Mouse (Mus musculus) hindbrain, embryonic 14.5 days (tissue): ENCODE data around the gene Ccdc152. TPM values are rescaled to one million over a fixed set of nuclear protein-coding genes. Genes with fewer than 3 reads are reported as not detected.

ENCODE experiments used
- ATAC-seq: fragments of 200-750 bp; cut with Nextera tagmentation; 2 replicates; pipeline ENCODE4 v1.8.0; 2017; ENCODE audit warnings: moderate number of reproducible peaks, mild to moderate bottlenecking, moderate TSS enrichment, moderate library complexity; ENCODE audit not compliant: low FRiP score
- DNase-seq: peaks from one replicate; pipeline ENCODE4 v3.0.0-alpha.2; 2015; ENCODE audit warnings: low spot score
- H3K27ac ChIP-seq: fragments of 300-500 bp; sonication (generic); 2 replicates; pipeline ENCODE4 v1.5.1; 2014; ENCODE audit warnings: mild to moderate bottlenecking, moderate library complexity
- H3K27me3 ChIP-seq: fragments of 300-500 bp; sonication (generic); 2 replicates; pipeline ENCODE4 v1.6.1; 2014; ENCODE audit warnings: mild to moderate bottlenecking, low read length, mixed read lengths; ENCODE audit not compliant: control insufficient read depth, insufficient read depth
- H3K36me3 ChIP-seq: fragments of 300-500 bp; sonication (generic); replicated peaks from 2 replicates; pipeline ENCODE4 v1.6.1; 2014; ENCODE audit not compliant: control insufficient read depth, insufficient read depth
- H3K4me1 ChIP-seq: fragments of 300-500 bp; sonication (generic); replicated peaks from 2 replicates; pipeline ENCODE4 v1.6.1; 2014; ENCODE audit warnings: antibody characterized with exemption, low read length, mixed read lengths; ENCODE audit not compliant: control insufficient read depth, insufficient read depth
- H3K4me2 ChIP-seq: fragments of 300-500 bp; sonication (generic); replicated peaks from 2 replicates; pipeline ENCODE4 v1.6.1; 2014; ENCODE audit warnings: mild to moderate bottlenecking, moderate library complexity
- H3K4me3 ChIP-seq: fragments of 300-500 bp; sonication (generic); replicated peaks from 2 replicates; pipeline ENCODE4 v1.5.1; 2014; ENCODE audit warnings: mild to moderate bottlenecking, low read length
- H3K9ac ChIP-seq: fragments of 300-500 bp; sonication (generic); 2 replicates; pipeline ENCODE4 v1.6.1; 2014
- H3K9me3 ChIP-seq: fragments of 300-500 bp; sonication (generic); 2 replicates; pipeline ENCODE4 v1.6.1; 2016; ENCODE audit warnings: low read length; ENCODE audit not compliant: control insufficient read depth
- WGBS: fragments of 180-500 bp; shearing (Covaris S2); extraction: QIAGEN DNeasy Blood & Tissue Kit; methylation state at CpG from one replicate; pipeline ENCODE4 v1.1.7; 2014; 5-methylcytosine and 5-hydroxymethylcytosine counted together
- polyA plus RNA-seq: library from polyadenylated mRNA; unstranded; fragments of >200 nt; fragmentation: Nextera tagmentation; extraction: Ambion mirVana; gene quantifications from 2 replicates; pipeline ENCODE4 v1.2.1, GENCODE M21; 2014

Ccdc152 gene
- polyA plus RNA-seq, 1 experiment from 2014 or later, result 0.58 TPM

DNA sequence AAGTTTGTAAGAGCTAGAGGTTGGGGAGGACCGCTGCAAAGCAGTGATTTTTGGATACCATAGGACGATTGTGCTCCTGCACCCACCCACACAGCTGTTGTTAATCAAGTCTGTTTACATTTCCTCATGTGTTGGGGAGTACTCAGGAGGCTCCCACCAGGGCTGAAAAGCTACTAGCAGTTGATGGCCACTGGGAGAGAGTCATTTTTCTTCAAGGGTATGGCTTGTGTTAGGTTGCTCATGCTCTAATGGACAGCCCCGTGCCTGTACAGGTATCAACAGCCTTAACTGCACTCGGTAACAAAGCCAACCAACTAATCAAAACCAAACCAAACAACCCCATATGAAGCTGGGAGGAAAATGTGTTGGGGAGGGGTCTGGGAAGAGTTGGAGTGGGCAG, 33.8 kb downstream of the Ccdc152 start:
- Histone ChIP-seq H3K27me3 (no peaks in the 10 kb centered on the region), H3K36me3 (no peaks in the 10 kb centered on the region), H3K4me3 (no peak overlapping the region), H3K9me3 (no peaks in the 10 kb centered on the region), H3K4me2 (no peak overlapping the region), H3K9ac (no peak overlapping the region), H3K4me1 (0 out of 2 replicates have a peak, but pooled peaks cover 8% of the 10 kb centered on the region), H3K27ac (no peak overlapping the region)
- 79% methylated on average over 4 of the region's 4 CpGs for WGBS
- no peak for DNase-seq
- ATAC-seq, result no peak

DNA sequence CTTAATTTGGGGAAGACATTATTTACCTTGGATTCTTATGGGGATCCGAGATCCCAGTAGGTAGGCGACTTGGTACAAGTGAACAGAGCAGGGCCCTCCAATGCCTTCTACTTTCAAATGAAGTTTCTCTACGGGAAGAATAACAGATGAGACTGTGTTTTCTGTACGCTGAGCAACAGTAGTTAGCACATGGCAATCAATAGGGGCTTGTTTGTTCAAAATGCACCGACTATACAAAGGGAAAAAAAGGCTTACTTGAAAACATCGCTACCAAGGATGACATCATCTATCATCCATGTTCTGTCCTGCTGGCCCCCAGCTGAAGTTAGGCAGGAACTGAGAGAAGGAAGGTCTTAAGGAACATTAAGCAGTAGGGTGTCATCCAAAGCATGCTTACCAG, 35.1 kb downstream of the Ccdc152 start, which contains the start of gene Selenop:
Gene Selenop, plus strand, starts transcription at position 301 of the 400 bp plus-strand sequence.
- Histone ChIP-seq H3K27me3 (no peaks in the 10 kb centered on the region), H3K4me1 (0 out of 2 replicates have a peak, but pooled peaks cover 8% of the 10 kb centered on the region), H3K36me3 (no peaks in the 10 kb centered on the region), H3K9ac (no peak within 1 kb of the TSS), H3K9me3 (no peaks in the 10 kb centered on the region), H3K27ac (no peak within 1 kb of the TSS), H3K4me3 (no peak within 1 kb of the TSS), H3K4me2 (no peak within 1 kb of the TSS)
- ATAC-seq (no peak), DNase-seq (no peak)
- 76% methylated on average over 6 of the region's 6 CpGs for WGBS

DNA sequence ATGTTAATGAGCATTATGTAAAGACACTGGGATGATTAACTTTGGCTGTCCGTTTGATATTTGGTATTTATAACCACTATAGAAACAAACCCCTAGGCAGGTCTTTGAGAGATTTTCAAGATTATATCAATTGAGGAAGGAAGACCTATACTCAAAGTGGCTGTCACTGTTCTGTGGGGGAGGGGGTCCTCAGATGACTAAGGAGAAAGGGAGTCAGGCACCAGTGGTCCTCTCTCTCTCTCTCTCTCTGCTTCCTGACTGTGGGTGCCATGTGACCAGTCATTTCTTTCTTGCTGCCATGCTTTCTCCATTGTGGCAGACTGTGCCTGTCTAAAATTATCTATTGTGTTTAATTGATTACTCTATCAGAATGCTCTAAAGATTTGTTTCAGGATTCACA, 38.5 kb downstream of the Ccdc152 start:
- no peak overlapping the region for H3K4me2 ChIP-seq
- no peaks in the 10 kb centered on the region for H3K4me1 ChIP-seq
- no peak overlapping the region for H3K4me3 ChIP-seq
- 97% methylated on average over 1 of the region's 1 CpGs for WGBS
- H3K27ac ChIP-seq, result no peak overlapping the region
- no peak overlapping the region for H3K9ac ChIP-seq
- no peaks in the 10 kb centered on the region for H3K9me3 ChIP-seq
- DNase-seq (no peak), ATAC-seq (no peak)
- no peaks in the 10 kb centered on the region for H3K27me3 ChIP-seq
- no peaks in the 10 kb centered on the region for H3K36me3 ChIP-seq

DNA sequence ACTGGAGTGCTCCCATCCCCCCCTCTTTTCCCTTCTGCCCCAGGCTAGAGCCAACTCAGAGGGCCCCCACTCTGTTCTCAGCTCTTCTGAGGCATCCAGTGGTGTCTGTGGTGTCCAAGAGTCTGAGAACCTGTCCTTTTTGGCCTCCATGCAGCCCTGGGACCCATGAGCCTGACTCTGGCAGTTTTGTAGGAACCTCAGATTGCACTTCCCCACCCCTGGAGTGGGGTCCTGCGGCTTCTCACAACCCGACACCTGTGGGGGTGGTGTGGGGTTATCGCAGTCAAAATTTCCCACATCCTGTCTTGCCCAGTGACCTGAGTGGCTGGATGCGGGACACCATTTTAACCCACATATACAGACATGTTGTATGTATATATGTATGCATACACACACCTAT, 39.0 kb downstream of the Ccdc152 start:
- no peaks in the 10 kb centered on the region for H3K27me3 ChIP-seq
- no peak overlapping the region for H3K9ac ChIP-seq
- no peak overlapping the region for H3K4me2 ChIP-seq
- H3K27ac ChIP-seq, result no peak overlapping the region
- WGBS, result 96% methylated on average over 4 of the region's 4 CpGs
- H3K4me3 ChIP-seq, result no peak overlapping the region
- ATAC-seq (no peak), DNase-seq (no peak)
- H3K9me3 ChIP-seq, result no peaks in the 10 kb centered on the region
- H3K4me1 ChIP-seq, result no peaks in the 10 kb centered on the region
- H3K36me3 ChIP-seq, result no peaks in the 10 kb centered on the region

DNA sequence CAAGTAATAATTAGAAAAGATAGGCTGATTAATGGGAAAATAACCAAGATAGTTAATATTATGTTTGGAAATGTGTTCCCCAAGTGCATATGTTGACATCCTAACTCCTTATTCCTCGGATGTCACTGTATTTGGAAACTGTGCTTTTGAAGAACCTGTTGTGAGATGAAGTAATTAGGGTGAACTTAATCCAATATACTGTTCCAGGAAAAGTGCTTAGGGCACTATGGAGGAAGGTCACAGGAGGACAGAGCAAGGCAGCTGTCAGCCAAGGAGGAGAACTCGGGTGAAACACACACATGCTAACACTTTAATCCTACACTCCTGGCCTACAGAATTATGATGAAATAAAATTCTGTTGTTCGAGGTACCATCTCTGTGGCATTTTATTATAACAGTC, 40.4 kb downstream of the Ccdc152 start:
- no peak for DNase-seq
- Histone ChIP-seq H3K27me3 (no peaks in the 10 kb centered on the region), H3K27ac (no peak overlapping the region), H3K4me1 (no peaks in the 10 kb centered on the region), H3K9me3 (no peaks in the 10 kb centered on the region), H3K9ac (no peak overlapping the region), H3K4me3 (no peak overlapping the region), H3K4me2 (no peak overlapping the region), H3K36me3 (no peaks in the 10 kb centered on the region)
- no peak for ATAC-seq
- WGBS, result 86% methylated on average over 3 of the region's 3 CpGs

DNA sequence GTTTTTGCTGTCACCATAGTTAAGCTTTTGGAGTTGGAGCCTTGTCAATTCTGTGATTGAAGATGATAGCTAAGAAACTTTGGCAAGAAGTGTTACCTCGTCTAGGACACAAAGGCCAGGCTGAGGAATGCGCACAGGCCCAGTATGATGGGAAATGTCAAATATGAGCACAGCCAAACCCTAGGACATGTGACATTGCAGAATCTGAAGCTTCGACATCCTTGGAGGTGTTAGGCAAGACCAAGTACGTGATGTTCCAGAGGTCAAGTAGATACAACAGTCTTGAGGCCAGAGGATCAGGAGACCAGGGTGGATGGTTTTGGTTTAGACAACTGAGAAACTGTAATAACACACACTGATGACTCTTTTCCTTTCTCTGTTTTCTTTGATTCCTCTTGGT, 43.0 kb downstream of the Ccdc152 start:
- Histone ChIP-seq H3K36me3 (no peaks in the 10 kb centered on the region), H3K27ac (no peak overlapping the region), H3K27me3 (no peaks in the 10 kb centered on the region), H3K4me2 (no peak overlapping the region), H3K4me1 (no peaks in the 10 kb centered on the region), H3K4me3 (no peak overlapping the region), H3K9ac (no peak overlapping the region), H3K9me3 (no peaks in the 10 kb centered on the region)
- WGBS, result 93% methylated on average over 4 of the region's 4 CpGs
- no peak for ATAC-seq
- DNase-seq, result no peak

DNA sequence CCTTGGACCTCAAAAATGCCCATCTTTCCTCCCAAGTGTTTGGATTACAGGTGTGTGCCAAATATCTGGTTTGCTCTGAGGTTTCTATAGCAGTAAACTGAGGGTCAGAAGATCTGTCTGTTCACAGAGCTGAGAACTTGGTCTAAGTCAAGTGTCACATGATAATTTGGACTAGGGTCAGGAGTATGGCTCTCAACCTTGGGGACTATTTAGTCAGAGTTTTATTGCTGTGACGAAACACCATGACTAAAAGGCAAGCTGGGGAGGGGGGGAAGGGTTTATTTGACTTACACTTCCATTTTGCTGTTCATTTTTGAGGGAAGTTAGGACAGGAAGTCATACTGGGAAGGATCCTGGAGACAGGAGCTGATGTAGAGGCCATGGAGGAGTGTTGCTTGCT, 44.3 kb downstream of the Ccdc152 start:
- WGBS, result 85% methylated on average over 1 of the region's 1 CpGs
- H3K9ac ChIP-seq, result no peak overlapping the region
- no peaks in the 10 kb centered on the region for H3K4me1 ChIP-seq
- H3K36me3 ChIP-seq, result no peaks in the 10 kb centered on the region
- H3K27me3 ChIP-seq, result no peaks in the 10 kb centered on the region
- no peaks in the 10 kb centered on the region for H3K9me3 ChIP-seq
- H3K4me2 ChIP-seq, result no peak overlapping the region
- no peak overlapping the region for H3K27ac ChIP-seq
- H3K4me3 ChIP-seq, result no peak overlapping the region
- ATAC-seq, result no peak
- no peak for DNase-seq

DNA sequence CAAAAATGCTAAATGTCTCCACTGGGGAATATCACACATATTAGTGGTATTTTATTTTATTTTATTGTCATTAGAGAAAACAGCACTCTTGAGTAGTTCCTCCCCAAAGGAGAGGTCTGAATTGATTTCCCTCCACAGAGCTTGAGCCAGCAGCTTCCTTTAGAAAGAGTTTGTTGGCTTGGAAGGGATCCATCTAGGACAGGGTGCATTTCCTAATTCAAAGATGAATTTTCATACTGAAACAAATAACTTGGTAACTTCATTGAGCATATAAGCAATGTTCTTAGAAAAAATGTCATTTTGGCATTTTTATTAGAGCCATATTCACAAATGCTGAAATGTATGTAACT, 51.6 kb downstream of the Ccdc152 start:
- H3K36me3 ChIP-seq, result no peaks in the 10 kb centered on the region
- DNase-seq (no peak), ATAC-seq (no peak)
- no peaks in the 10 kb centered on the region for H3K27me3 ChIP-seq
- H3K9ac ChIP-seq, result no peak overlapping the region
- H3K9me3 ChIP-seq, result no peaks in the 10 kb centered on the region
- H3K4me2 ChIP-seq, result no peak overlapping the region
- H3K4me3 ChIP-seq, result no peak overlapping the region
- no peaks in the 10 kb centered on the region for H3K4me1 ChIP-seq
- H3K27ac ChIP-seq, result no peak overlapping the region

DNA sequence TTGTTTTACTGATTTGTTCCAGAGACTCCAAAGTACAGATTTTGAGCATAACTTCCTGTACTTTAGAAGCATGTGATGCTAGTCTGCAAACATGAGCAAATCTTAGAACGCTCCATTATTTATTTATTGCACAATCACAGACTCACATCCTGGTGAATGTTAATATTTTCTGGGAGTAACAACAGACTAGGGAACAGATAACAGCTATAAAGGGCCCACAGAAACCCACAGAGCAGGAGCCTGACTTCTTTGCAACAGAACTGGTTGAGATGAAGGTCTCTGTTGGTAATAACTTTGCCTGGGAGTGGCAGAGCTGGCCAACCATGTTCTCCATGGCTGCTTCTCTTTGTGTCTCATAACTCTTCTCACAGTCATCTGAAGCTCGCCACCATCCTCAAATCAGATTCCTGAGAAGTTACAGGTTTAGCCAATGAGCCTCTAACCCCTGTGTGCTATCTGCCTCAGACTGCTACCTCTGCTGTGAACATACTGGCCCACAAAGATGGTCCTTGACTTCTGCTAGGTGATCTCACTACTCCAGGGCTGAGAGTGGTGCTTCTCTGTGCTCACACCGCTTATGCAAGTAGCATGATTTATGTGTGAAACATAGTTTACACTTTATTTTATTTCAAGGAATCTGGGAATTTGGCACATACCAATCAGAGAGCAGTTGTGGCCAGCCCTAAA, 52.2 kb downstream of the Ccdc152 start:
- no peak overlapping the region for H3K27ac ChIP-seq
- H3K4me1 ChIP-seq, result no peaks in the 10 kb centered on the region
- ATAC-seq (no peak), DNase-seq (no peak)
- no peaks in the 10 kb centered on the region for H3K27me3 ChIP-seq
- H3K9me3 ChIP-seq, result no peaks in the 10 kb centered on the region
- H3K36me3 ChIP-seq, result no peaks in the 10 kb centered on the region
- no peak overlapping the region for H3K4me2 ChIP-seq
- WGBS, result 86% methylated on average over 3 of the region's 3 CpGs
- no peak overlapping the region for H3K9ac ChIP-seq
- H3K4me3 ChIP-seq, result no peak overlapping the region

DNA sequence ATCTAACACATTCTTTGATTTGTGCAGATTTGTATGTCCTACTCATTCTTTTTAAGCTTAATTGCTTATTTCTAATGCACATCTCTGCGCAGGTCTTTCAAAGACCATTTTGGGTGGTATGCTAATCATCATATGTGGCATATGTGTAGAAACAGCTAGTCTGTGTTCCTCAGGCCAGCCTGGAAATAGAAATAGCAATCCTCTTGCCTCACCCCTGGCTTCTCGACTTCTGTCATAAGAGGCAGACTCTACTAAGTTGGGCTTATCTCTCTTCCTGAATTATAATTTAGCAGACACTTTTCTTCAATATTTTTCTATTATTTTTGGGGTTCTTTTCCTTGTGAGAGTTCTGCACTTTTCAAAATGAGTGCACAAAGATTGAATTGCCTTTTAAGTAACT, 52.7 kb downstream of the Ccdc152 start:
- Histone ChIP-seq H3K36me3 (no peaks in the 10 kb centered on the region), H3K4me2 (no peak overlapping the region), H3K9ac (no peak overlapping the region), H3K4me3 (no peak overlapping the region), H3K27ac (no peak overlapping the region), H3K27me3 (no peaks in the 10 kb centered on the region), H3K9me3 (no peaks in the 10 kb centered on the region), H3K4me1 (no peaks in the 10 kb centered on the region)
- 89% methylated on average over 2 of the region's 2 CpGs for WGBS
- DNase-seq, result no peak
- no peak for ATAC-seq
